Mouse (Mus musculus) ES-Bruce4 (cell line): ENCODE measurements around the gene Gpr158. TPM values are rescaled to one million over a fixed set of nuclear protein-coding genes. Genes with fewer than 3 reads are reported as not detected.

Experiments
- H3K27ac ChIP-seq: 2 replicates; pipeline ENCODE4 v1.5.1; 2012; ENCODE audit warnings: low read length, inconsistent platforms; ENCODE audit not compliant: insufficient read depth
- H3K27me3 ChIP-seq: 2 replicates; pipeline ENCODE4 v1.6.1; 2012; ENCODE audit warnings: mild to moderate bottlenecking, low read length, inconsistent platforms; ENCODE audit not compliant: control insufficient read depth, poor library complexity, insufficient read depth, severe bottlenecking
- H3K36me3 ChIP-seq: 2 replicates; pipeline ENCODE4 v1.6.1; 2012; ENCODE audit warnings: inconsistent platforms, mild to moderate bottlenecking, low read length, moderate library complexity; ENCODE audit not compliant: control insufficient read depth, poor library complexity, insufficient read depth, severe bottlenecking
- H3K4me1 ChIP-seq: one replicate; pipeline ENCODE4 v1.8.1; 2011; ENCODE audit warnings: low read length; ENCODE audit not compliant: control insufficient read depth, insufficient read depth
- H3K4me3 ChIP-seq: 2 replicates; pipeline ENCODE4 v1.5.1; 2011; ENCODE audit warnings: low read depth, mild to moderate bottlenecking, low read length
- H3K9ac ChIP-seq: 2 replicates; pipeline ENCODE4 v1.6.1; 2012; ENCODE audit warnings: low read depth, mild to moderate bottlenecking, inconsistent platforms; ENCODE audit not compliant: poor library complexity, severe bottlenecking
- H3K9me3 ChIP-seq: replicated peaks from 2 replicates; pipeline ENCODE4 v1.6.1; 2012; ENCODE audit warnings: mild to moderate bottlenecking, low read length, inconsistent platforms; ENCODE audit not compliant: control insufficient read depth, poor library complexity, insufficient read depth, severe bottlenecking
- CTCF ChIP-seq: IDR thresholded peaks from one replicate; pipeline ENCODE4 v1.8.1; 2011; ENCODE audit warnings: low read depth, low read length
- EP300 ChIP-seq: IDR thresholded peaks from 2 replicates; pipeline ENCODE4 v1.6.1; 2011; ENCODE audit warnings: low read depth, low read length; ENCODE audit not compliant: insufficient read depth
- POLR2A ChIP-seq: IDR thresholded peaks from one replicate; pipeline ENCODE4 v1.8.1; 2011; ENCODE audit warnings: low read length; ENCODE audit not compliant: insufficient read depth
- polyA plus RNA-seq: library from polyadenylated mRNA; stranded (reverse); fragments of >200 nt; gene quantifications from 2 replicates; pipeline ENCODE4 v1.2.4, GENCODE M21; 2011; ENCODE audit warnings: low read depth; ENCODE audit not compliant: missing spikeins, insufficient read depth, insufficient read length

The Gpr158 gene
- polyA plus RNA-seq, 1 experiment: not detected

DNA sequence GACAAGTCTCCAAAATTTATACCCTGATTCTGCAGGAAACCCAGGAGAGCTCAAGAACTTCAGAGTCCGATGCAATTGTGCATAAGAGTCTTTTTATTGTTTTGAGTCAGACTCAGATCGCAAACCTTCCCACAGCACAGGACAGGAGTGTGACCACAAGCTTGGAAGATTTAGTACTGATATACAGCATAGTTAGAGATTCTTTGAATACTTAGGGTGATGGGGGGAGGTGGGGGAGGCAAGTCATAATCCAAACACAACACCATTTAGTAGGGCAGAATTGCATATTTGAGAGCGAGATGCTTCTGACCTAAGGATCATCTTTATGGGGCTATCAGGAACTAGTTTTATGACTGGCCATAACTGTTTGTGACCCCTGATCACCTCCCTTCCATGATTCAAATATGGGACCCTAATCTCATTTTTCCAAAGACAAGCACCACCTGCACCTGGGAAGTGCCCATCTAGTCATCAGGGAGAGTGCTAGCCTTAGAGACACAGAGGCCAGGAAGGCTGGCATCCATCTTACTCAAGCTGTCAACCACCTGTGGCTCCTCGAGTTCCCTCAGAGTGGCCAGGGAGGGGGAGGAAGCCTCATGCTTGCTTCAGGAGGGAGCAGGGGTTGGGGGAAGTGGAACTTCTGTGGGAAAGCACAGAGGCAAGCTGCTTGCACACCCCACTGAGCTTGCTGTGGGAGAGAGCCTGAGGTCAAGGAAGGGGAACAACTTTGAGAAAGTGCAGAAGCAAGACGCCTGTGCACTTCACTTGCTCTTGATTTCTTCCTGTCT lies 326.7 kb downstream of the Gpr158 start:
- Histone ChIP-seq H3K27ac (no peak overlapping the region), H3K4me3 (no peak overlapping the region), H3K9me3 (no peaks in the 10 kb centered on the region), H3K4me1 (no peaks in the 10 kb centered on the region), H3K27me3 (no peaks in the 10 kb centered on the region), H3K9ac (no peak overlapping the region), H3K36me3 (no peaks in the 10 kb centered on the region)
- no peak for TF ChIP-seq POLR2A
- no peak for TF ChIP-seq CTCF
- TF ChIP-seq EP300: no peak

DNA sequence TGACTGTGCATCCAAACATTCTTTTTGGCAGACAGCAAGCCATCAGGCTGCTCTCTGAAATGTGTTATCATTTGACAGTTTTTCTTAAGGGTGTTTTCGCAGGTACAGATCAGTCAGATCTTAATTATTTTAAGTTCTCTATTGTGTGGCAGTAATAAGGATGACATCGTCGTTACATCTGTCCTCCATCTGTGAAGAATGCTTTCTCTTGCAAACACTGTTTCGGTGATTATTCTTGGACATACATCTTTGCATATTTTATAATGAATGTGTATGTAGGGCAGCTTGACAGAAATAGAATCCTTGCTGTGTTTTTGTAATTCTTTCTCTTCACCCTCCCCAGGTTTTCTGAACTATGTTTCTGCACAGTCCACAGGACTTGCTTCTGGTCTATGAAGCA lies 360.7 kb downstream of the Gpr158 start:
- H3K4me1 ChIP-seq: no peaks in the 10 kb centered on the region
- no peaks in the 10 kb centered on the region for H3K27me3 ChIP-seq
- H3K27ac ChIP-seq: no peak overlapping the region
- no peak overlapping the region for H3K4me3 ChIP-seq
- H3K9ac ChIP-seq: no peak overlapping the region
- no peak for TF ChIP-seq CTCF
- no peaks in the 10 kb centered on the region for H3K9me3 ChIP-seq
- H3K36me3 ChIP-seq: no peaks in the 10 kb centered on the region

DNA sequence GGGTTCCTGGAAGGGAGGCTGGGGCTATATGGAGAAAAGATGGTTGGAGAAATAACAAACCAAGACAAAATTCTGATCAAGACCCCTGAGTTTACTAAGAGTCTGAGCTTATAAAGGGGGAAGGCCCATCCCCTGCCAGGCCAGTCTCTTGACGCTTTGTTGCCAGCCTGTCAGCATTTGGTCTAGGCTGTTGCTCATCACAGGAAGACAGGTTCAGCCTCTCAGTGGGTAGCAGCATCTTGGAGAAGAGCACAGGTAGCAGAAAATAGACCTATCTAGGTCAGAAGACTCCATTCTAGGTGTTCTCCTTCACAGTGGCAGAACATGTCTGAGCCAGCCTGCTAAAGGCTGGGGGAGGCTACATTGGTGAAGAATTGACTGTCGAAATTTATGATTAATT lies 416.4 kb downstream of the Gpr158 start:
- no peaks in the 10 kb centered on the region for H3K27me3 ChIP-seq
- no peaks in the 10 kb centered on the region for H3K4me1 ChIP-seq
- H3K4me3 ChIP-seq: no peak overlapping the region
- H3K27ac ChIP-seq: no peak overlapping the region
- H3K9me3 ChIP-seq: peaks cover 8% of the 10 kb centered on the region; the same call in 1 of the 2 replicates
- H3K36me3 ChIP-seq: no peaks in the 10 kb centered on the region
- no peak overlapping the region for H3K9ac ChIP-seq
- TF ChIP-seq POLR2A (no peak), CTCF (no peak), EP300 (no peak)

DNA sequence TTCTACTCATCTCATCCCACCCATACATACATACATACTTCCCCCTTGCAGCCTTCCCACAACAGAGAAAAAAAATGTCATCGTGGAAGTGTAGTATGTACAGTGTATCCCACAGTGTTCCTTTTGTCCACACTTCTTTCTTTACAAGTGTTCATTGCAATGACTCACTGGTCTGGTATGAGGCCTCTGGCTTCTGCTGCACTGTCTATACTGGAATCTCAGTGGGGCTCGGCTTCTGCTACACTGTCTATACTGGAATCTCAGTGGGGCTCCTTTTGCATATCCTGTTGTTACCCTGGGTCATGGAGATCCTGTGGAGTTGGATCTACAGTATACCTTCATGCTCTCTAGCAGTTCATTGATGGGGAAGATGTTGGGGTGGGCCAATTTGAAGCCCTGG lies 425.8 kb downstream of the Gpr158 start:
- Histone ChIP-seq H3K36me3 (no peaks in the 10 kb centered on the region), H3K27ac (no peak overlapping the region), H3K27me3 (no peaks in the 10 kb centered on the region), H3K4me1 (no peaks in the 10 kb centered on the region), H3K9ac (no peak overlapping the region), H3K4me3 (no peak overlapping the region), H3K9me3 (no peaks in the 10 kb centered on the region)
- no peak for TF ChIP-seq CTCF
- no peak for TF ChIP-seq POLR2A
- no peak for TF ChIP-seq EP300

DNA sequence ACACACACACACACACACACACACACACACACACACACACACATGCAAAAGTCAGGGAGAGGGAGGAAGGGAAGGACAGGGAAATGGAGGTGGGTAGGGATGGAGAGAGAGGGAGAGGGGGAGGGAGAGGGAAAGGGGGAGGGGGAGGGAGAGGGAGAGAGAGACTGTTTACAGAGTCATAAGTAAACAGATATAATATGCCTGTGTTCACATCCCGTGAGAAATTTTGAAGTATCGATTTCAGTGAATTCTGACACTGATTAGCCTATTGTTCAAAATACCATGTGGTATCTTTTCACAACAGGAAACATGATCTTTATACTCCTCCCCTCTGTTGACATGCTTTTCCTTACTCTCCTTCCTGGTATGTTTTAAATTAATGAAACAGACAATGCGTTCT lies 432.3 kb downstream of the Gpr158 start:
- no peaks in the 10 kb centered on the region for H3K9me3 ChIP-seq
- H3K4me3 ChIP-seq: no peak overlapping the region
- no peak overlapping the region for H3K9ac ChIP-seq
- no peaks in the 10 kb centered on the region for H3K4me1 ChIP-seq
- TF ChIP-seq CTCF: no peak
- TF ChIP-seq EP300: no peak
- no peak for TF ChIP-seq POLR2A
- H3K36me3 ChIP-seq: no peaks in the 10 kb centered on the region
- H3K27me3 ChIP-seq: no peaks in the 10 kb centered on the region
- H3K27ac ChIP-seq: no peak overlapping the region

DNA sequence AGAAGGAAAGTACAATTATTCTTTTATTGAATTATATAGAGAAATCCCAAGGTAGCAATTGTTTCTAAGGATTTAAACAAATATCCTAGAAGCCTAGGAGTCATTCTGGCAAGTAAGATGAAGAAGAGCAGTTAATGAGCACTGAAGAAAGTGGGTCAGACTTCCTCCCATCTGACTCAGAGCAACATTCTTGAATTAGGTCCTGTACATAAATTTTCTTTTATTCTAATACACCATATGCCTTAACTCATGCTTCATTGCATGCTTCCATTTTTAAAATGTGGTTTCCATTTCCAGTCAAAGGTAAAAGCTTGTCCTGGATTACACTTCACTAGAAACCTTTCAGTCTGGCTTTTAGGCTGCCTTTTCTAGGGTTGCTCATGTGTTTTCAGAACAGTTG lies 432.7 kb downstream of the Gpr158 start:
- H3K36me3 ChIP-seq: no peaks in the 10 kb centered on the region
- TF ChIP-seq CTCF: no peak
- TF ChIP-seq POLR2A: no peak
- no peak for TF ChIP-seq EP300
- no peaks in the 10 kb centered on the region for H3K4me1 ChIP-seq
- no peak overlapping the region for H3K4me3 ChIP-seq
- H3K9me3 ChIP-seq: no peaks in the 10 kb centered on the region
- H3K27ac ChIP-seq: no peak overlapping the region
- H3K27me3 ChIP-seq: no peaks in the 10 kb centered on the region
- no peak overlapping the region for H3K9ac ChIP-seq
